Mouse (Mus musculus) layer of hippocampus, adult 2 months (tissue): ENCODE results near the gene Stat4. TPM values are rescaled to one million over a fixed set of nuclear protein-coding genes. Genes with fewer than 3 reads are reported as not detected.

ENCODE experiments used
- DNase-seq, 2 experiments: peaks; one replicate each; pipeline ENCODE4 v3.0.0; 2022; ENCODE audit warnings: low spot score in 2 of 2
- H3K27ac ChIP-seq: fragments of 200-600 bp; 2 replicates; pipeline ENCODE4 v1.8.1; 2022
- H3K4me3 ChIP-seq: fragments of 200-600 bp; 2 replicates; pipeline ENCODE4 v1.8.1; 2022; ENCODE audit warnings: mild to moderate bottlenecking
- CTCF ChIP-seq: fragments of 200-600 bp; conservative IDR thresholded peaks from 2 replicates; pipeline ENCODE4 v1.8.1; 2022; ENCODE audit warnings: antibody characterized with exemption, mild to moderate bottlenecking, moderate library complexity
- total RNA-seq, 2 experiments: library from RNA; stranded (reverse); gene quantifications; 2 replicates each; pipeline ENCODE4 v1.2.3; 2021

Gene Stat4
- total RNA-seq, 2 experiments from 2014 or later, result 0.41 to 1.1 TPM

GRCm38 (mm10) chr1:52120191-52120590 is 133.2 kb downstream of the Stat4 start:
- H3K4me3 ChIP-seq, result peak overlapping the region; percentile 81
- no peak overlapping the region for H3K27ac ChIP-seq
- TF ChIP-seq CTCF, result no peak
- DNase-seq, result no peak

- Histone ChIP-seq H3K4me3 (no peak overlapping the region), H3K27ac (no peak overlapping the region)
- DNase-seq, result no peak
- TF ChIP-seq CTCF, result no peak
Measured at GRCm38 (mm10) chr1:52121052-52121451, 134.1 kb downstream of the Stat4 start.

- DNase-seq, result no peak
- no peak overlapping the region for H3K4me3 ChIP-seq
- H3K27ac ChIP-seq, result no peak overlapping the region
- TF ChIP-seq CTCF, result no peak
Measured at GRCm38 (mm10) chr1:52124818-52125217, 137.9 kb downstream of the Stat4 start.

GRCm38 (mm10) chr1:52127350-52127749 is 140.4 kb downstream of the Stat4 start:
- Histone ChIP-seq H3K27ac (no peak overlapping the region), H3K4me3 (no peak overlapping the region)
- TF ChIP-seq CTCF, result no peak
- no peak for DNase-seq

GRCm38 (mm10) chr1:52129794-52130193 is 142.8 kb downstream of the Stat4 start:
- H3K4me3 ChIP-seq, result no peak overlapping the region
- no peak for TF ChIP-seq CTCF
- DNase-seq, result no peak
- H3K27ac ChIP-seq, result no peak overlapping the region

GRCm38 (mm10) chr1:52131787-52132377 is 144.9 kb downstream of the Stat4 start:
- H3K27ac ChIP-seq, result 0 out of 2 replicates have a peak overlapping the region, but pooled peaks have one; percentile 14
- DNase-seq, result peak in 1 of 2 experiments; percentile 37
- peak; percentile 56 for TF ChIP-seq CTCF
- H3K4me3 ChIP-seq, result no peak overlapping the region

GRCm38 (mm10) chr1:52133254-52133653 is 146.3 kb downstream of the Stat4 start:
- TF ChIP-seq CTCF, result no peak
- no peak for DNase-seq
- Histone ChIP-seq H3K27ac (no peak overlapping the region), H3K4me3 (no peak overlapping the region)

- DNase-seq, result no peak
- no peak for TF ChIP-seq CTCF
- Histone ChIP-seq H3K27ac (no peak overlapping the region), H3K4me3 (no peak overlapping the region)
Measured at GRCm38 (mm10) chr1:52137292-52137691, 150.3 kb downstream of the Stat4 start.

GRCm38 (mm10) chr1:52140534-52140933 is 153.6 kb downstream of the Stat4 start:
- no peak overlapping the region for H3K4me3 ChIP-seq
- DNase-seq, result no peak
- TF ChIP-seq CTCF, result no peak
- no peak overlapping the region for H3K27ac ChIP-seq

GRCm38 (mm10) chr1:52141482-52141881 is 154.5 kb downstream of the Stat4 start:
- TF ChIP-seq CTCF, result no peak
- H3K4me3 ChIP-seq, result no peak overlapping the region
- DNase-seq, result no peak
- no peak overlapping the region for H3K27ac ChIP-seq

GRCm38 (mm10) chr1:52142117-52142516 is 155.2 kb downstream of the Stat4 start:
- TF ChIP-seq CTCF, result no peak

GRCm38 (mm10) chr1:52143191-52143590 is 156.2 kb downstream of the Stat4 start:
- no peak for DNase-seq
- TF ChIP-seq CTCF, result no peak
- H3K27ac ChIP-seq, result no peak overlapping the region
- no peak overlapping the region for H3K4me3 ChIP-seq

More at GRCm38 (mm10) chr1:52142117-52142516, 155.2 kb downstream of the Stat4 start:
- Histone ChIP-seq H3K4me3 (no peak overlapping the region), H3K27ac (no peak overlapping the region)
- DNase-seq, result no peak

GRCm38 (mm10) chr1:52143596-52144156 is 156.7 kb downstream of the Stat4 start:
- H3K27ac ChIP-seq, result no peak overlapping the region
- no peak overlapping the region for H3K4me3 ChIP-seq
- TF ChIP-seq CTCF, result no peak
- no peak for DNase-seq

GRCm38 (mm10) chr1:52144907-52145306 is 158.0 kb downstream of the Stat4 start:
- no peak for TF ChIP-seq CTCF
- Histone ChIP-seq H3K4me3 (no peak overlapping the region), H3K27ac (no peak overlapping the region)
- no peak for DNase-seq
